Mouse (Mus musculus) midbrain, embryonic 16.5 days (tissue): ENCODE measurements around the gene Palm. TPM values are rescaled to one million over a fixed set of nuclear protein-coding genes. Genes with fewer than 3 reads are reported as not detected.
A peak's percentile ranks its signal among the peaks of the same experiment; 100 is the strongest.

Experiments used
- ATAC-seq: fragments of 200-750 bp; cut with Nextera tagmentation; 2 replicates; pipeline ENCODE4 v1.8.0; 2017; ENCODE audit warnings: moderate TSS enrichment
- H3K27ac ChIP-seq: fragments of 300-500 bp; sonication (generic); 2 replicates; pipeline ENCODE4 v1.5.1; 2014; ENCODE audit warnings: mild to moderate bottlenecking, low read length, mixed read lengths
- H3K27me3 ChIP-seq: fragments of 300-500 bp; sonication (generic); 2 replicates; pipeline ENCODE4 v1.6.1; 2014; ENCODE audit warnings: low read depth, low read length, mixed read lengths; ENCODE audit not compliant: control insufficient read depth, insufficient read depth
- H3K36me3 ChIP-seq: fragments of 300-500 bp; sonication (generic); 2 replicates; pipeline ENCODE4 v1.6.1; 2014; ENCODE audit warnings: mild to moderate bottlenecking, low read length, moderate library complexity, mixed read lengths; ENCODE audit not compliant: control insufficient read depth, insufficient read depth
- H3K4me1 ChIP-seq: fragments of 300-500 bp; sonication (generic); 2 replicates; pipeline ENCODE4 v1.6.1; 2014; ENCODE audit warnings: mild to moderate bottlenecking, low read length, mixed read lengths; ENCODE audit not compliant: control insufficient read depth, insufficient read depth
- H3K4me2 ChIP-seq: fragments of 300-500 bp; sonication (generic); 2 replicates; pipeline ENCODE4 v1.6.1; 2014; ENCODE audit warnings: mild to moderate bottlenecking, low read length, mixed read lengths
- H3K4me3 ChIP-seq: fragments of 300-500 bp; sonication (generic); 2 replicates; pipeline ENCODE4 v1.5.1; 2014; ENCODE audit warnings: low read depth, mild to moderate bottlenecking, low read length, moderate library complexity, mixed read lengths
- H3K9ac ChIP-seq: fragments of 300-500 bp; sonication (generic); 2 replicates; pipeline ENCODE4 v1.6.1; 2014; ENCODE audit warnings: low read depth, low read length, mixed read lengths
- H3K9me3 ChIP-seq: fragments of 300-500 bp; sonication (generic); replicated peaks from 2 replicates; pipeline ENCODE4 v1.6.1; 2014; ENCODE audit warnings: mild to moderate bottlenecking, low read length, mixed read lengths; ENCODE audit not compliant: control insufficient read depth, poor library complexity, severe bottlenecking
- WGBS: fragments of 180-500 bp; shearing (Covaris S2); extraction: QIAGEN DNeasy Blood & Tissue Kit; methylation state at CpG from one replicate; pipeline ENCODE4 v1.1.7; 2014; 5-methylcytosine and 5-hydroxymethylcytosine counted together
- polyA plus RNA-seq: library from polyadenylated mRNA; unstranded; fragments of >200 nt; fragmentation: Nextera tagmentation; extraction: Ambion mirVana; gene quantifications from 2 replicates; pipeline ENCODE4 v1.2.1, GENCODE M21; 2015

The Palm gene
- polyA plus RNA-seq, 1 experiment from 2014 or later = 333 TPM

- Histone ChIP-seq H3K4me2 (peak overlapping the region; percentile 98), H3K4me1 (peaks cover 47% of the 10 kb centered on the region), H3K36me3 (peaks cover 27% of the 10 kb centered on the region)
Observed at GRCm38 (mm10) chr10:79856704-79857451, 63.5 kb downstream of the Palm start.

GRCm38 (mm10) chr10:79857452-79857811 lies 64.1 kb downstream of the Palm start:
- 36% methylated on average over 4 of the region's 4 CpGs for WGBS
- ATAC-seq = no peak
- H3K4me1 ChIP-seq = peaks cover 42% of the 10 kb centered on the region

More at GRCm38 (mm10) chr10:79856704-79857451, 63.5 kb downstream of the Palm start:
- no peaks in the 10 kb centered on the region for H3K27me3 ChIP-seq
- 56% methylated on average over 7 of the region's 7 CpGs for WGBS
- H3K9me3 ChIP-seq = no peaks in the 10 kb centered on the region
- ATAC-seq = no peak
- H3K4me3 ChIP-seq = peak overlapping the region; percentile 83
- H3K9ac ChIP-seq = peak overlapping the region; percentile 95
- H3K27ac ChIP-seq = no peak overlapping the region; the same call in 1 of the 2 replicates

GRCm38 (mm10) chr10:79857894-79858293 lies 64.5 kb downstream of the Palm start:
- Histone ChIP-seq H3K4me2 (peak overlapping the region; percentile 98), H3K9me3 (no peaks in the 10 kb centered on the region), H3K9ac (peak overlapping the region; percentile 47; the same call in 1 of the 2 replicates), H3K4me3 (no peak overlapping the region), H3K27me3 (no peaks in the 10 kb centered on the region), H3K36me3 (peaks cover 35% of the 10 kb centered on the region), H3K4me1 (peaks cover 37% of the 10 kb centered on the region), H3K27ac (peak overlapping the region; percentile 31)
- no peak for ATAC-seq
- 75% methylated on average over 2 of the region's 2 CpGs for WGBS

More at GRCm38 (mm10) chr10:79857452-79857811, 64.1 kb downstream of the Palm start:
- peaks cover 31% of the 10 kb centered on the region for H3K36me3 ChIP-seq
- H3K9me3 ChIP-seq = no peaks in the 10 kb centered on the region
- H3K4me2 ChIP-seq = peak overlapping the region; percentile 98
- peak overlapping the region; percentile 31 for H3K27ac ChIP-seq
- peak overlapping the region; percentile 47; the same call in 1 of the 2 replicates for H3K9ac ChIP-seq
- H3K4me3 ChIP-seq = peak overlapping the region; percentile 83
- H3K27me3 ChIP-seq = no peaks in the 10 kb centered on the region

GRCm38 (mm10) chr10:79858416-79859074 lies 65.2 kb downstream of the Palm start:
- ATAC-seq = no peak
- WGBS = 45% methylated on average over 17 of the region's 17 CpGs
- H3K27ac ChIP-seq = peak overlapping the region; percentile 31; the same call in 1 of the 2 replicates
- H3K27me3 ChIP-seq = no peaks in the 10 kb centered on the region
- peak overlapping the region; percentile 98 for H3K4me2 ChIP-seq
- H3K9ac ChIP-seq = 0 out of 2 replicates have a peak overlapping the region, but pooled peaks have one; percentile 28
- no peak overlapping the region for H3K4me3 ChIP-seq
- no peaks in the 10 kb centered on the region for H3K9me3 ChIP-seq
- H3K36me3 ChIP-seq = peaks cover 37% of the 10 kb centered on the region
- H3K4me1 ChIP-seq = peaks cover 33% of the 10 kb centered on the region

- 79% methylated on average over 11 of the region's 11 CpGs for WGBS
- peaks cover 33% of the 10 kb centered on the region for H3K4me1 ChIP-seq
- no peak overlapping the region for H3K9ac ChIP-seq
- H3K4me2 ChIP-seq = no peak overlapping the region
- H3K27me3 ChIP-seq = no peaks in the 10 kb centered on the region
- H3K36me3 ChIP-seq = peaks cover 37% of the 10 kb centered on the region
- ATAC-seq = no peak
- no peak overlapping the region for H3K4me3 ChIP-seq
- no peak overlapping the region for H3K27ac ChIP-seq
- no peaks in the 10 kb centered on the region for H3K9me3 ChIP-seq
Observed at GRCm38 (mm10) chr10:79859116-79859515, 65.7 kb downstream of the Palm start.

- Histone ChIP-seq H3K27ac (no peak overlapping the region), H3K9ac (no peak overlapping the region), H3K4me1 (peaks cover 33% of the 10 kb centered on the region), H3K36me3 (peaks cover 38% of the 10 kb centered on the region), H3K9me3 (no peaks in the 10 kb centered on the region), H3K27me3 (no peaks in the 10 kb centered on the region), H3K4me3 (no peak overlapping the region), H3K4me2 (no peak overlapping the region)
- 93% methylated on average over 26 of the region's 26 CpGs for WGBS
- no peak for ATAC-seq
Observed at GRCm38 (mm10) chr10:79860079-79860911, 66.9 kb downstream of the Palm start.

- no peak overlapping the region for H3K4me2 ChIP-seq
- H3K4me1 ChIP-seq = peaks cover 23% of the 10 kb centered on the region
- 78% methylated on average over 25 of the region's 25 CpGs for WGBS
Observed at GRCm38 (mm10) chr10:79861230-79862048, 68.1 kb downstream of the Palm start.

GRCm38 (mm10) chr10:79862049-79862788 lies 68.8 kb downstream of the Palm start:
- H3K36me3 ChIP-seq = peaks cover 57% of the 10 kb centered on the region
- no peaks in the 10 kb centered on the region for H3K27me3 ChIP-seq
- H3K9ac ChIP-seq = no peak overlapping the region
- WGBS = 79% methylated on average over 23 of the region's 23 CpGs
- H3K4me2 ChIP-seq = no peak overlapping the region
- peaks cover 15% of the 10 kb centered on the region for H3K4me1 ChIP-seq
- H3K27ac ChIP-seq = no peak overlapping the region
- H3K4me3 ChIP-seq = no peak overlapping the region
- ATAC-seq = no peak
- H3K9me3 ChIP-seq = no peaks in the 10 kb centered on the region

More at GRCm38 (mm10) chr10:79861230-79862048, 68.1 kb downstream of the Palm start:
- ATAC-seq = no peak
- no peak overlapping the region for H3K9ac ChIP-seq
- H3K4me3 ChIP-seq = no peak overlapping the region
- H3K27me3 ChIP-seq = no peaks in the 10 kb centered on the region
- no peak overlapping the region for H3K27ac ChIP-seq
- peaks cover 49% of the 10 kb centered on the region for H3K36me3 ChIP-seq
- H3K9me3 ChIP-seq = no peaks in the 10 kb centered on the region
